Mouse (Mus musculus) forebrain, embryonic 12.5 days (tissue): Measurements from ENCODE around the gene Fam187a. TPM values are rescaled to one million over a fixed set of nuclear protein-coding genes. Genes with fewer than 3 reads are reported as not detected.

Source experiments
- polyA plus RNA-seq: library from polyadenylated mRNA; unstranded; fragments of >200 nt; fragmentation: Nextera tagmentation; extraction: Ambion mirVana; gene quantifications from 2 replicates; pipeline ENCODE4 v1.2.1, GENCODE M21; 2016

Gene Fam187a
- polyA plus RNA-seq, 1 experiment from 2014 or later: not detected

Other genes starting within 250 kb of the Fam187a start
- 0.19 and 0.21 TPM in 2 replicates for gene Meioc, start 221.5 kb upstream of the Fam187a start, polyA plus RNA-seq
- gene Ccdc43, start 187.4 kb upstream of the Fam187a start, polyA plus RNA-seq: 55.1 and 57.7 TPM in 2 replicates
- gene Adam11, start 123.7 kb upstream of the Fam187a start, polyA plus RNA-seq: 22.7 and 23.0 TPM in 2 replicates
- 90.5 and 103 TPM in 2 replicates for gene Gjc1, start 65.5 kb upstream of the Fam187a start, polyA plus RNA-seq
- gene Higd1b, start 49.3 kb upstream of the Fam187a start, polyA plus RNA-seq: not detected in 2 replicates
- 274 and 279 TPM in 2 replicates for gene Eftud2, start 4.2 kb upstream of the Fam187a start, polyA plus RNA-seq
- gene Ccdc103, start 4.0 kb upstream of the Fam187a start, polyA plus RNA-seq: 1.7 and 2.4 TPM in 2 replicates
- gene Gfap, start 15.7 kb downstream of the Fam187a start, polyA plus RNA-seq: 0.09 TPM in 1 of 2 replicates, not detected in the other
- gene Kif18b, start 40.0 kb downstream of the Fam187a start, polyA plus RNA-seq: 10.8 and 13.0 TPM in 2 replicates
- gene C1ql1, start 61.5 kb downstream of the Fam187a start, polyA plus RNA-seq: 3.7 and 4.0 TPM in 2 replicates
- gene Nmt1, start 143.0 kb downstream of the Fam187a start, polyA plus RNA-seq: 49.0 and 56.2 TPM in 2 replicates
- 190 and 210 TPM in 2 replicates for gene Dcakd, start 143.2 kb downstream of the Fam187a start, polyA plus RNA-seq
- gene Plcd3, start 216.5 kb downstream of the Fam187a start, polyA plus RNA-seq: 1.4 and 1.5 TPM in 2 replicates
- gene Acbd4, start 216.5 kb downstream of the Fam187a start, polyA plus RNA-seq: 5.7 and 7.1 TPM in 2 replicates
- gene Hexim1, start 231.1 kb downstream of the Fam187a start, polyA plus RNA-seq: 3.4 TPM in 2 replicates
- gene Hexim2, start 247.3 kb downstream of the Fam187a start, polyA plus RNA-seq: 10.1 and 11.8 TPM in 2 replicates